8 mouse cellular contexts compared by ENCODE assay signal in the genomic region with DNA sequence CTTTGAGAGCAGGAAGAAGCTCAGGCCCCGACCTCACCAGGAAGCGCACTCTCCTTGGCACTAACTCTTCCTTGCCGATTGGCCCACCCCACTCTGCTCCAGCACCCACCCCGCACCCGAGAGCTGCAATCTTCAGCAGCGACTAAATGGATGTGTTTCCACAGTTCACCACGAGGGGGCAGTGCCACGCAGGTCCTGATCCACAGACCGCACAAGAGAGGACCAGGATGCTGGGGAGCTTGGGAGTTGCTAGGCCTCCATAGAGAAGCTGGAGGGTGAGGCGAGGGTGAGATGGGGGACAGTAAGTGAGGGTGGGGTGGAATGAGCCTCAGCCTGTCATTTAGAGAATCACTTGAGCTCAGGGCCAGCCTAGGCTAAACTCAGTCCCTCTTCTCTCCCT. TPM values are rescaled to one million over a fixed set of nuclear protein-coding genes. Genes with fewer than 3 reads are reported as not detected.
A peak's percentile ranks its signal among the peaks of the same experiment; 100 is the strongest.
DNase-seq lines count a peak whose midpoint lies in the region; ATAC-seq and TF ChIP-seq lines count a peak whose summit lies in the region.

No protein-coding gene starts in this region.

- TF ChIP-seq CTCF in bone marrow, adult 2 months (IDR thresholded peaks at IDR 0.05; ENCODE audit: control insufficient read depth, insufficient read depth, low read length), result peak; percentile 98
- peak; percentile 97 for TF ChIP-seq CTCF in embryonic fibroblast, embryonic 13.5 days (IDR thresholded peaks at IDR 0.05; ENCODE audit: borderline replicate concordance, insufficient read depth, low read length)
- peak; percentile 97 for TF ChIP-seq CTCF in liver, adult 2 months (IDR thresholded peaks at IDR 0.05; ENCODE audit: low read depth, low read length)

- no peak overlapping the region for H3ac ChIP-seq in myocyte (ENCODE audit: control insufficient read depth, insufficient read length)

- no peak overlapping the region for H3K27ac ChIP-seq in bone marrow, adult 2 months (ENCODE audit: control insufficient read depth, insufficient read depth, low read depth, low read length, poor library complexity)
- no peak overlapping the region for H3K27ac ChIP-seq in embryonic fibroblast, embryonic 13.5 days (ENCODE audit: insufficient read depth, low read length)
- H3K27ac ChIP-seq in heart, embryonic 11.5 days (ENCODE audit: low read depth, low read length), result no peak overlapping the region
- no peak overlapping the region for H3K27ac ChIP-seq in kidney, embryonic 15.5 days
- no peak overlapping the region for H3K27ac ChIP-seq in liver, adult 2 months (replicated peaks; ENCODE audit: insufficient read depth, low read depth, low read length)

- no peaks in the 10 kb centered on the region for H3K36me3 ChIP-seq in heart, embryonic 11.5 days (ENCODE audit: control insufficient read depth, insufficient read depth, low read length)
- H3K36me3 ChIP-seq in kidney, embryonic 15.5 days, result no peaks in the 10 kb centered on the region
- no peaks in the 10 kb centered on the region for H3K36me3 ChIP-seq in liver, adult 2 months (ENCODE audit: control insufficient read depth, insufficient read depth, low read length)
- no peaks in the 10 kb centered on the region for H3K36me3 ChIP-seq in myocyte (ENCODE audit: control insufficient read depth, insufficient read depth)

- H3K79me2 ChIP-seq in liver, adult 2 months (ENCODE audit: control insufficient read depth, insufficient read depth, low read length), result no peaks in the 10 kb centered on the region
- no peaks in the 10 kb centered on the region for H3K79me2 ChIP-seq in myocyte (ENCODE audit: control insufficient read depth, insufficient read depth)

- peak; percentile 74 for DNase-seq in A20 (ENCODE audit: low read depth, low spot score)
- DNase-seq in liver, adult 2 months (ENCODE audit: extremely low read depth, low read depth, low spot score), result peak; percentile 36
- peak; percentile 82 to 95 for DNase-seq in spleen, postnatal 4 days (ENCODE audit: low spot score in 2 of 2)

- peak; percentile 45; the same call in 1 of the 2 replicates for ATAC-seq in heart, embryonic 11.5 days (replicated peaks; ENCODE audit: insufficient number of reproducible peaks, low FRiP score, low TSS enrichment)
- peak; percentile 61 for ATAC-seq in kidney, embryonic 15.5 days (replicated peaks; ENCODE audit: low FRiP score)

- WGBS in bone marrow, adult 2 months, result 2% methylated on average over 10 of the region's 10 CpGs
- 2% methylated on average over 10 of the region's 10 CpGs for WGBS in heart, embryonic 11.5 days (ENCODE audit: insufficient replicate concordance)
- 3% methylated on average over 10 of the region's 10 CpGs for WGBS in kidney, embryonic 15.5 days
- 2% methylated on average over 10 of the region's 10 CpGs for WGBS in liver, adult 2 months

- H3K4me3 ChIP-seq in bone marrow, adult 2 months (replicated peaks; ENCODE audit: control insufficient read depth, low read depth, low read length), result no peak overlapping the region
- no peak overlapping the region for H3K4me3 ChIP-seq in embryonic fibroblast, embryonic 13.5 days (ENCODE audit: insufficient read depth, low read length)
- no peak overlapping the region for H3K4me3 ChIP-seq in heart, embryonic 11.5 days (ENCODE audit: low read depth, low read length)
- no peak overlapping the region for H3K4me3 ChIP-seq in kidney, embryonic 15.5 days (replicated peaks)
- H3K4me3 ChIP-seq in liver, adult 2 months (ENCODE audit: insufficient read depth, low read depth, low read length), result no peak overlapping the region
- H3K4me3 ChIP-seq in myocyte, result no peak overlapping the region

- peak overlapping the region; percentile 21 for H3K4me2 ChIP-seq in heart, embryonic 11.5 days
- peak overlapping the region; percentile 47 for H3K4me2 ChIP-seq in kidney, embryonic 15.5 days
- H3K4me2 ChIP-seq in myocyte (ENCODE audit: low read depth), result peak overlapping the region; percentile 26

- no peak for TF ChIP-seq POLR2A in bone marrow, adult 2 months (IDR thresholded peaks at IDR 0.05; ENCODE audit: borderline replicate concordance, control insufficient read depth, low read depth, low read length)
- TF ChIP-seq POLR2A in embryonic fibroblast, embryonic 13.5 days (IDR thresholded peaks at IDR 0.05; ENCODE audit: low read depth, low read length), result no peak
- TF ChIP-seq POLR2A in liver, adult 2 months (IDR thresholded peaks at IDR 0.05; ENCODE audit: extremely low read depth, insufficient read depth, low read length), result no peak
- TF ChIP-seq POLR2A in myocyte (IDR thresholded peaks at IDR 0.05; ENCODE audit: insufficient read length, low read depth), result no peak

- no peak overlapping the region for H3K9ac ChIP-seq in heart, embryonic 11.5 days (ENCODE audit: low read depth, low read length)
- no peak overlapping the region for H3K9ac ChIP-seq in kidney, embryonic 15.5 days
- H3K9ac ChIP-seq in liver, adult 2 months (ENCODE audit: low read depth, low read length), result no peak overlapping the region

- H3K27me3 ChIP-seq in heart, embryonic 11.5 days (ENCODE audit: control insufficient read depth, insufficient read depth, low read length), result peaks cover 33% of the 10 kb centered on the region
- H3K27me3 ChIP-seq in kidney, embryonic 15.5 days, result peaks cover 24% of the 10 kb centered on the region
- H3K27me3 ChIP-seq in liver, adult 2 months (ENCODE audit: control insufficient read depth, insufficient read depth, low read length), result no peaks in the 10 kb centered on the region
- H3K27me3 ChIP-seq in myocyte (ENCODE audit: control insufficient read depth, insufficient read depth, insufficient read length), result no peaks in the 10 kb centered on the region

- no peaks in the 10 kb centered on the region for H3K9me3 ChIP-seq in heart, embryonic 11.5 days (replicated peaks; ENCODE audit: control insufficient read depth, low read length)
- no peaks in the 10 kb centered on the region; the same call in 1 of the 2 replicates for H3K9me3 ChIP-seq in kidney, embryonic 15.5 days (replicated peaks)

- H3K4me1 ChIP-seq in bone marrow, adult 2 months (ENCODE audit: control insufficient read depth, insufficient read depth, low read length), result 0 out of 2 replicates have a peak, but pooled peaks cover 3% of the 10 kb centered on the region
- no peaks in the 10 kb centered on the region for H3K4me1 ChIP-seq in embryonic fibroblast, embryonic 13.5 days (ENCODE audit: control insufficient read depth, insufficient read depth, low read length)
- 0 out of 2 replicates have a peak, but pooled peaks cover 8% of the 10 kb centered on the region for H3K4me1 ChIP-seq in heart, embryonic 11.5 days (ENCODE audit: control insufficient read depth, insufficient read depth, low read length)
- H3K4me1 ChIP-seq in kidney, embryonic 15.5 days, result peaks cover 48% of the 10 kb centered on the region
- peaks cover 7% of the 10 kb centered on the region; the same call in 1 of the 2 replicates for H3K4me1 ChIP-seq in liver, adult 2 months (ENCODE audit: control insufficient read depth, insufficient read depth, low read length)

TF ChIP-seq in myocyte, 11 proteins besides CTCF, POLR2A, EP300 and RAD21:
- no peak for TF ChIP-seq MYOD1 (IDR thresholded peaks at IDR 0.05; ENCODE audit: control insufficient read depth in 1 of 3, insufficient read length in 2 of 3, low read depth in 2 of 3)
- TF ChIP-seq POLR2AphosphoS2 (IDR thresholded peaks at IDR 0.05; ENCODE audit: insufficient read length, low read depth), result no peak
- TF ChIP-seq TCF3 (IDR thresholded peaks at IDR 0.05; ENCODE audit: insufficient read length, low read depth), result no peak
- TF ChIP-seq E2F4 (IDR thresholded peaks at IDR 0.05; ENCODE audit: insufficient read depth), result no peak
- TF ChIP-seq MYOG (IDR thresholded peaks at IDR 0.05; ENCODE audit: control insufficient read depth in 1 of 3, insufficient read depth in 1 of 3, insufficient read length in 2 of 3, low read depth in 2 of 3), result no peak
- TF ChIP-seq CEBPB (IDR thresholded peaks at IDR 0.05; ENCODE audit: insufficient read depth, poor library complexity, severe bottlenecking), result no peak
- TF ChIP-seq REST (IDR thresholded peaks at IDR 0.05; ENCODE audit: insufficient read depth, insufficient read length), result no peak
- TF ChIP-seq TCF12 (IDR thresholded peaks at IDR 0.05; ENCODE audit: insufficient read depth, poor library complexity, severe bottlenecking), result no peak
- TF ChIP-seq MAX (IDR thresholded peaks at IDR 0.05; ENCODE audit: low read depth), result no peak
- no peak for TF ChIP-seq USF1 (IDR thresholded peaks at IDR 0.05; ENCODE audit: low read depth)
- TF ChIP-seq SRF (IDR thresholded peaks at IDR 0.05; ENCODE audit: control insufficient read depth, insufficient read length, low read depth), result no peak

RNA-seq across cellular contexts. Expression of a gene that starts 11.6 kb away (rescaled TPM):
- 3.4 TPM in 1 of 2 replicates, not detected in the other for polyA plus RNA-seq in bone marrow, adult 2 months (2011; ENCODE audit: insufficient read depth, insufficient read length, low replicate concordance, missing spikeins)
- not detected in 2 replicates for polyA plus RNA-seq in embryonic fibroblast, embryonic 13.5 days (2011; ENCODE audit: insufficient read length, low read depth, missing spikeins)
- 0.66 TPM in 1 of 2 replicates, not detected in the other for polyA plus RNA-seq in heart, embryonic 11.5 days (2014; fragmentation: Nextera tagmentation; extraction: Ambion mirVana)
- polyA plus RNA-seq in kidney, embryonic 15.5 days (2015; fragmentation: Nextera tagmentation; extraction: Ambion mirVana), result 0.99 and 1.1 TPM in 2 replicates
- total RNA-seq in liver, adult 2 months (2014; rRNA removed), result 0.27 and 0.37 TPM in 2 replicates
- polyA plus RNA-seq in liver, adult 2 months (2012; rRNA removed), result 0.17 and 0.52 TPM in 2 replicates
- polyA plus RNA-seq in myocyte (2012; fragmentation: generic; extraction: Trizol), result 2.8 TPM

RNA-seq across cellular contexts. Expression of a gene that starts 14.9 kb away (rescaled TPM):
- not detected in 2 replicates for polyA plus RNA-seq in bone marrow, adult 2 months (2011; ENCODE audit: insufficient read depth, insufficient read length, low replicate concordance, missing spikeins)
- not detected in 2 replicates for polyA plus RNA-seq in embryonic fibroblast, embryonic 13.5 days (2011; ENCODE audit: insufficient read length, low read depth, missing spikeins)
- polyA plus RNA-seq in heart, embryonic 11.5 days (2014; fragmentation: Nextera tagmentation; extraction: Ambion mirVana), result not detected in 2 replicates
- polyA plus RNA-seq in kidney, embryonic 15.5 days (2015; fragmentation: Nextera tagmentation; extraction: Ambion mirVana), result 2.1 and 2.4 TPM in 2 replicates
- total RNA-seq in liver, adult 2 months (2014; rRNA removed), result not detected in 2 replicates
- not detected in 2 replicates for polyA plus RNA-seq in liver, adult 2 months (2012; rRNA removed)
- polyA plus RNA-seq in myocyte (2012; fragmentation: generic; extraction: Trizol), result 0.36 TPM

RNA-seq across cellular contexts. Expression of a gene that starts 35.7 kb away (rescaled TPM):
- 27.4 and 43.3 TPM in 2 replicates for polyA plus RNA-seq in bone marrow, adult 2 months (2011; ENCODE audit: insufficient read depth, insufficient read length, low replicate concordance, missing spikeins)
- 39.6 and 48.3 TPM in 2 replicates for polyA plus RNA-seq in embryonic fibroblast, embryonic 13.5 days (2011; ENCODE audit: insufficient read length, low read depth, missing spikeins)
- 30.2 and 31.2 TPM in 2 replicates for polyA plus RNA-seq in heart, embryonic 11.5 days (2014; fragmentation: Nextera tagmentation; extraction: Ambion mirVana)
- 53.4 and 60.0 TPM in 2 replicates for polyA plus RNA-seq in kidney, embryonic 15.5 days (2015; fragmentation: Nextera tagmentation; extraction: Ambion mirVana)
- 27.7 and 38.9 TPM in 2 replicates for total RNA-seq in liver, adult 2 months (2014; rRNA removed)
- polyA plus RNA-seq in liver, adult 2 months (2012; rRNA removed), result 30.2 and 35.7 TPM in 2 replicates
- 94.7 TPM for polyA plus RNA-seq in myocyte (2012; fragmentation: generic; extraction: Trizol)

Comparison
In these comparisons a context has a peak if more than half of its experiments do, and no peak if none do; other contexts are left out.
1. DNase-seq: peak in every context shown above with its lines; median percentile 88 in spleen, postnatal 4 days; 74 in A20; 36 in liver, adult 2 months.